8 mouse cellular contexts compared by ENCODE assay signal in genomic region chr2:31749046-31749709, GRCm38 (mm10).
A peak's percentile ranks its signal among the peaks of the same experiment; 100 is the strongest.
DNase-seq lines count a peak whose midpoint lies in the region; ATAC-seq and TF ChIP-seq lines count a peak whose summit lies in the region.
"Had no signal": no experiment of that assay in that cellular context is flagged by ENCODE, and none has a peak within 500 bp of the region (broad histone marks: within the 10 kb centered on the region; RNA-seq: fewer than 3 reads in every experiment).

No protein-coding gene starts in this region.

- H3K4me3 ChIP-seq in testis, adult 2 months (ENCODE audit: control insufficient read depth, low read depth, low read length), result no peak overlapping the region
- H3K4me3 ChIP-seq in intestine, embryonic 14.5 days (ENCODE audit: low read depth, low read length), result peak overlapping the region; percentile 31
- H3K4me3 ChIP-seq in neural tube, embryonic 12.5 days, result no peak overlapping the region
- H3K4me3 ChIP-seq: erythroblast, embryonic 14.5 days had no signal

- peak; percentile 86 for ATAC-seq in intestine, embryonic 14.5 days (replicated peaks; ENCODE audit: low FRiP score, low TSS enrichment, low read depth)
- ATAC-seq in neural tube, embryonic 12.5 days (ENCODE audit: low FRiP score, low read depth), result no peak

- peak overlapping the region; percentile 82 for H3K27ac ChIP-seq in testis, adult 2 months (ENCODE audit: control insufficient read depth, insufficient read depth, low read depth, low read length)
- H3K27ac ChIP-seq in intestine, embryonic 14.5 days (ENCODE audit: low read depth), result peak overlapping the region; percentile 97
- no peak overlapping the region for H3K27ac ChIP-seq in neural tube, embryonic 12.5 days

- no peaks in the 10 kb centered on the region for H3K27me3 ChIP-seq in testis, adult 2 months (ENCODE audit: control insufficient read depth, insufficient read depth, low read length)
- no peaks in the 10 kb centered on the region for H3K27me3 ChIP-seq in intestine, embryonic 14.5 days (replicated peaks; ENCODE audit: control insufficient read depth, insufficient read depth, low read length)
- H3K27me3 ChIP-seq in neural tube, embryonic 12.5 days (replicated peaks), result no peaks in the 10 kb centered on the region

- H3K9ac ChIP-seq in intestine, embryonic 14.5 days (ENCODE audit: low read length), result peak overlapping the region; percentile 33
- 0 out of 2 replicates have a peak overlapping the region, but pooled peaks have one; percentile 17 for H3K9ac ChIP-seq in neural tube, embryonic 12.5 days

- H3K36me3 ChIP-seq in testis, adult 2 months (ENCODE audit: control insufficient read depth, insufficient read depth, low read length), result no peaks in the 10 kb centered on the region
- no peaks in the 10 kb centered on the region for H3K36me3 ChIP-seq in intestine, embryonic 14.5 days (ENCODE audit: control insufficient read depth, insufficient read depth, low read length)
- no peaks in the 10 kb centered on the region for H3K36me3 ChIP-seq in neural tube, embryonic 12.5 days

- H3K4me2 ChIP-seq in intestine, embryonic 14.5 days (ENCODE audit: low read length), result peak overlapping the region; percentile 60
- peak overlapping the region; percentile 40 for H3K4me2 ChIP-seq in neural tube, embryonic 12.5 days (replicated peaks)

- TF ChIP-seq POLR2A in testis, adult 2 months (IDR thresholded peaks at IDR 0.05; ENCODE audit: control insufficient read depth, low read depth, low read length), result no peak

- H3K9me3 ChIP-seq in intestine, embryonic 14.5 days (ENCODE audit: control insufficient read depth, low read length), result no peaks in the 10 kb centered on the region
- H3K9me3 ChIP-seq in neural tube, embryonic 12.5 days, result 0 out of 2 replicates have a peak, but pooled peaks cover 6% of the 10 kb centered on the region

- 3% methylated on average over 10 of the region's 10 CpGs for WGBS in intestine, embryonic 14.5 days
- 21% methylated on average over 10 of the region's 10 CpGs for WGBS in neural tube, embryonic 12.5 days

- no peak for DNase-seq in testis, postnatal 10 days (ENCODE audit: low spot score)
- DNase-seq in fibroblast of lung, adult 2 months (ENCODE audit: low read depth), result peak; percentile 55
- peak; percentile 81 for DNase-seq in intestine, embryonic 14.5 days (ENCODE audit: low spot score)
- DNase-seq in c-Kit-positive CD71-positive TER-119-positive erythroid progenitor cells, embryonic 14.5 days (ENCODE audit: low spot score), result no peak
- no peak for DNase-seq in urinary bladder, adult 2 months (ENCODE audit: low spot score)

- TF ChIP-seq CTCF in testis, adult 2 months (IDR thresholded peaks at IDR 0.05; ENCODE audit: control insufficient read depth, insufficient read depth, insufficient replicate concordance, low read depth, low read length), result no peak

- peaks cover 2% of the 10 kb centered on the region; the same call in 1 of the 2 replicates for H3K4me1 ChIP-seq in testis, adult 2 months (ENCODE audit: control insufficient read depth, insufficient read depth, low read length)
- H3K4me1 ChIP-seq in intestine, embryonic 14.5 days (replicated peaks; ENCODE audit: control insufficient read depth, insufficient read depth, low read length), result peaks cover 44% of the 10 kb centered on the region
- peaks cover 24% of the 10 kb centered on the region for H3K4me1 ChIP-seq in neural tube, embryonic 12.5 days

Comparison
In these comparisons a context has a peak if more than half of its experiments do, and no peak if none do; other contexts are left out.
1. DNase-seq: peak in fibroblast of lung, adult 2 months (single experiment) and intestine, embryonic 14.5 days (single experiment); none in testis, postnatal 10 days (single experiment), c-Kit-positive CD71-positive TER-119-positive erythroid progenitor cells, embryonic 14.5 days (single experiment) and urinary bladder, adult 2 months (single experiment).